Mouse (Mus musculus) bone marrow macrophage, adult 2 months (primary cell): ENCODE data around the gene Arhgap42.

Experiments
- CTCF ChIP-seq: IDR thresholded peaks from 2 replicates; pipeline ENCODE4 v1.5.1; 2012; ENCODE audit warnings: low read depth, mild to moderate bottlenecking, low read length, moderate library complexity
- POLR2A ChIP-seq: IDR thresholded peaks from 2 replicates; pipeline ENCODE4 v1.6.1; 2012; ENCODE audit warnings: mild to moderate bottlenecking, low read depth, low read length, borderline replicate concordance

DNA sequence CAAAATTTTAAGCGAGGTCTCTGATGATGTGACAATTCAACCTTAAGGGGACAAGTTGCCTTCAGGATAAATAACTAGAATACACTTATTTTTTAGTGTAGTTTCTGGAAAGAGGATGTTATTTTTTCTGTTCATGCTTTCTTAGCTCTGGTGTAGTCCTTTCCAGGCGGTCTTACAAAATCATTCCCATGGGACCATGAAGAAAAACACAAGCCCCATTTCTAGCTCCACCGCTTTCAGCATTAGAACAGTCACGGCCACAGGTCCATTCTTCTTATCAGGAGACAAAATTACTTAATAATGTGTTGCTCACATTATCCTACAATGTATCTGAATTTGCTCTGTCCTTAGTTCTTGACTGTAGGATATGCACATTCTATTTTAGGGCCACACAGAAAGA lies 46.2 kb downstream of the Arhgap42 start:
- TF ChIP-seq CTCF (no peak), POLR2A (no peak)
